Mouse (Mus musculus): ENCODE results near the gene Rph3a. TPM values are rescaled to one million over a fixed set of nuclear protein-coding genes. Genes with fewer than 3 reads are reported as not detected.

Gene Rph3a
- total RNA-seq, 2 experiments from 2014 or later, result 226 to 235 TPM

- TF ChIP-seq CTCF (conservative IDR thresholded peaks at IDR 0.05), result no peak
- Histone ChIP-seq H3K4me3 (peak overlapping the region; percentile 60), H3K27ac (peak overlapping the region; percentile 90)
- DNase-seq (ENCODE audit: low spot score in 2 of 2), result no peak
Observed at GRCm38 (mm10) chr5:121007563-121007962, 2.3 kb downstream of the Rph3a start.

- H3K4me3 ChIP-seq, result peak overlapping the region; percentile 60
- no peak for TF ChIP-seq CTCF (conservative IDR thresholded peaks at IDR 0.05)
Observed at GRCm38 (mm10) chr5:121007130-121007529, 2.8 kb downstream of the Rph3a start.

GRCm38 (mm10) chr5:121006176-121006575 lies 3.7 kb downstream of the Rph3a start:
- Histone ChIP-seq H3K27ac (peak overlapping the region; percentile 90; the same call in 1 of the 2 replicates), H3K4me3 (peak overlapping the region; percentile 60; the same call in 1 of the 2 replicates)
- DNase-seq (ENCODE audit: low spot score in 2 of 2), result no peak
- no peak for TF ChIP-seq CTCF (conservative IDR thresholded peaks at IDR 0.05)

More at GRCm38 (mm10) chr5:121007130-121007529, 2.8 kb downstream of the Rph3a start:
- peak overlapping the region; percentile 90 for H3K27ac ChIP-seq
- DNase-seq (ENCODE audit: low spot score in 2 of 2), result no peak

- Histone ChIP-seq H3K27ac (peak overlapping the region; percentile 46; the same call in 1 of the 2 replicates), H3K4me3 (peak overlapping the region; percentile 34; the same call in 1 of the 2 replicates)
- peak; percentile 40 to 63 for DNase-seq (ENCODE audit: low spot score in 2 of 2)
- TF ChIP-seq CTCF (conservative IDR thresholded peaks at IDR 0.05), result no peak
Observed at GRCm38 (mm10) chr5:121003781-121004180, 6.1 kb downstream of the Rph3a start.

- H3K27ac ChIP-seq, result no peak overlapping the region
- no peak for DNase-seq (ENCODE audit: low spot score in 2 of 2)
- peak; percentile 78 for TF ChIP-seq CTCF (conservative IDR thresholded peaks at IDR 0.05)
- no peak overlapping the region for H3K4me3 ChIP-seq
Observed at GRCm38 (mm10) chr5:120999573-120999972, 10.3 kb downstream of the Rph3a start.

- Histone ChIP-seq H3K27ac (no peak overlapping the region), H3K4me3 (no peak overlapping the region)
- no peak for TF ChIP-seq CTCF (conservative IDR thresholded peaks at IDR 0.05)
- no peak for DNase-seq (ENCODE audit: low spot score in 2 of 2)
Observed at GRCm38 (mm10) chr5:120988373-120988772, 21.5 kb downstream of the Rph3a start.

- Histone ChIP-seq H3K27ac (no peak overlapping the region), H3K4me3 (no peak overlapping the region)
- TF ChIP-seq CTCF (conservative IDR thresholded peaks at IDR 0.05), result peak; percentile 64
- DNase-seq (ENCODE audit: low spot score in 2 of 2), result no peak
Observed at GRCm38 (mm10) chr5:120983029-120983428, 26.9 kb downstream of the Rph3a start.

- TF ChIP-seq CTCF (conservative IDR thresholded peaks at IDR 0.05), result no peak
- no peak for DNase-seq (ENCODE audit: low spot score in 2 of 2)
- Histone ChIP-seq H3K27ac (no peak overlapping the region), H3K4me3 (no peak overlapping the region)
Observed at GRCm38 (mm10) chr5:120981211-120981610, 28.7 kb downstream of the Rph3a start.

- no peak for DNase-seq (ENCODE audit: low spot score in 2 of 2)
- Histone ChIP-seq H3K4me3 (no peak overlapping the region), H3K27ac (no peak overlapping the region)
- TF ChIP-seq CTCF (conservative IDR thresholded peaks at IDR 0.05), result peak; percentile 60
Observed at GRCm38 (mm10) chr5:120980116-120980515, 29.8 kb downstream of the Rph3a start.

GRCm38 (mm10) chr5:120976138-120976537 lies 33.8 kb downstream of the Rph3a start:
- Histone ChIP-seq H3K27ac (no peak overlapping the region), H3K4me3 (no peak overlapping the region)
- no peak for TF ChIP-seq CTCF (conservative IDR thresholded peaks at IDR 0.05)
- DNase-seq (ENCODE audit: low spot score in 2 of 2), result no peak

GRCm38 (mm10) chr5:120974522-120974921 lies 35.4 kb downstream of the Rph3a start:
- no peak for TF ChIP-seq CTCF (conservative IDR thresholded peaks at IDR 0.05)

GRCm38 (mm10) chr5:120972278-120972677 lies 37.6 kb downstream of the Rph3a start:
- no peak for DNase-seq (ENCODE audit: low spot score in 2 of 2)
- Histone ChIP-seq H3K27ac (no peak overlapping the region), H3K4me3 (no peak overlapping the region)
- no peak for TF ChIP-seq CTCF (conservative IDR thresholded peaks at IDR 0.05)

More at GRCm38 (mm10) chr5:120974522-120974921, 35.4 kb downstream of the Rph3a start:
- no peak for DNase-seq (ENCODE audit: low spot score in 2 of 2)
- no peak overlapping the region for H3K27ac ChIP-seq
- no peak overlapping the region for H3K4me3 ChIP-seq

- H3K27ac ChIP-seq, result 0 out of 2 replicates have a peak overlapping the region, but pooled peaks have one; percentile 23
- H3K4me3 ChIP-seq, result no peak overlapping the region
- DNase-seq (ENCODE audit: low spot score in 2 of 2), result no peak
- no peak for TF ChIP-seq CTCF (conservative IDR thresholded peaks at IDR 0.05)
Observed at GRCm38 (mm10) chr5:120971326-120971725, 38.6 kb downstream of the Rph3a start.

- peak; percentile 24 to 54 for DNase-seq (ENCODE audit: low spot score in 2 of 2)
- H3K27ac ChIP-seq, result peak overlapping the region; percentile 37; the same call in 1 of the 2 replicates
- no peak for TF ChIP-seq CTCF (conservative IDR thresholded peaks at IDR 0.05)
- no peak overlapping the region for H3K4me3 ChIP-seq
Observed at GRCm38 (mm10) chr5:120969703-120970102, 40.2 kb downstream of the Rph3a start.
